Mouse (Mus musculus) heart, embryonic 16.5 days (tissue): ENCODE measurements at regions not wholly inside any gene's neighbourhood (a gene's known extent, or its start where the extent isn't known, plus 50 kb on each side); places are given as distances from the start of the nearest gene placed in this dataset.

ENCODE experiments used
- ATAC-seq: fragments of 200-750 bp; cut with Nextera tagmentation; replicated peaks from 2 replicates; pipeline ENCODE4 v1.8.0; 2017; ENCODE audit warnings: moderate number of reproducible peaks; ENCODE audit not compliant: insufficient read depth, low FRiP score; ENCODE audit errors: extremely low read depth
- H3K27ac ChIP-seq: fragments of 300-500 bp; sonication (generic); 2 replicates; pipeline ENCODE4 v1.5.1; 2014; ENCODE audit warnings: mild to moderate bottlenecking, low read length, control low read depth, moderate library complexity
- H3K27me3 ChIP-seq: fragments of 300-500 bp; sonication (generic); 2 replicates; pipeline ENCODE4 v1.6.1; 2014; ENCODE audit warnings: low read length, mixed read lengths; ENCODE audit not compliant: control insufficient read depth, insufficient read depth
- H3K36me3 ChIP-seq: fragments of 300-500 bp; sonication (generic); 2 replicates; pipeline ENCODE4 v1.6.1; 2014; ENCODE audit not compliant: control insufficient read depth, insufficient read depth
- H3K4me1 ChIP-seq: fragments of 300-500 bp; sonication (generic); 2 replicates; pipeline ENCODE4 v1.6.1; 2014; ENCODE audit warnings: low read length, mixed read lengths; ENCODE audit not compliant: control insufficient read depth, insufficient read depth
- H3K4me2 ChIP-seq: fragments of 300-500 bp; sonication (generic); 2 replicates; pipeline ENCODE4 v1.6.1; 2014; ENCODE audit warnings: low read depth, mild to moderate bottlenecking, control low read depth, low read length
- H3K4me3 ChIP-seq: fragments of 300-500 bp; sonication (generic); 2 replicates; pipeline ENCODE4 v1.5.1; 2014; ENCODE audit warnings: mild to moderate bottlenecking, control low read depth, low read length
- H3K9ac ChIP-seq: fragments of 300-500 bp; sonication (generic); 2 replicates; pipeline ENCODE4 v1.6.1; 2014; ENCODE audit warnings: low read length, control low read depth
- H3K9me3 ChIP-seq: fragments of 300-500 bp; sonication (generic); replicated peaks from 2 replicates; pipeline ENCODE4 v1.6.1; 2016; ENCODE audit warnings: low read length; ENCODE audit not compliant: control insufficient read depth
- WGBS: fragments of 180-500 bp; shearing (Covaris S2); extraction: QIAGEN DNeasy Blood & Tissue Kit; methylation state at CpG from one replicate; pipeline ENCODE4 v1.1.7; 2014; 5-methylcytosine and 5-hydroxymethylcytosine counted together

DNA sequence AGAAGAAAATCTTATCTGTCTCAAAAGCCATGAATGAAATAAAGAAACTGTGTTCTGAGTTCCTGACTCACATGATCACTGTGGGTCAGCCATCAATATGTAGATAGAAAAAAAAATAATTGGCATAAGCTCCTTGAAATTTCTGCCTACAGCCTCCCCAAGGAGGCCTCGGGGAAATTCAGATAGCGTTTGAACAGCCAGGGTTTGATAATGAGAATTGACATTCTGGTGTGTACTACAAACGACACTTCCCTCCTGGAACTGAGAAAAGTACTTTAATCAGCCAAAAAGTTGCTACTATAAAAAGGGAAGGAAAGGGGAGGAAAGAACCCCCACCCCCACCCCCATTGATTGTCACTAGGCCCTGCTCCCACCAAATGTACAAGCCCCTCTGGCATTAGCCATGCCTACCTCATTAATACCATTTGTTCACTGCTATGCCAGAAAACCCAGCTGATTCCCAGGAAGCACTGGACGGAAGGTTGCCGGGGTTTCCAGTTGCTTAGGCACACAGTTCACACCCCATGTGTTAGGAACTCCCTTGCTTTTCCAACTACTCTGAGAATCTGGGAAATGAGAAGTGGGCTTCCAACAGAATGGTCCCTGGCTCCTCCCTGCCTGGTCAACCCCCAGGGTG is 78.4 kb upstream of the Klf7 start:
- Histone ChIP-seq H3K27me3 (no peaks in the 10 kb centered on the region), H3K4me2 (no peak overlapping the region), H3K4me3 (no peak overlapping the region), H3K9me3 (peaks cover 5% of the 10 kb centered on the region), H3K27ac (no peak overlapping the region), H3K36me3 (no peaks in the 10 kb centered on the region), H3K4me1 (peaks cover 9% of the 10 kb centered on the region), H3K9ac (no peak overlapping the region)
- ATAC-seq: no peak
- WGBS: 40% methylated on average over 5 of the region's 5 CpGs

DNA sequence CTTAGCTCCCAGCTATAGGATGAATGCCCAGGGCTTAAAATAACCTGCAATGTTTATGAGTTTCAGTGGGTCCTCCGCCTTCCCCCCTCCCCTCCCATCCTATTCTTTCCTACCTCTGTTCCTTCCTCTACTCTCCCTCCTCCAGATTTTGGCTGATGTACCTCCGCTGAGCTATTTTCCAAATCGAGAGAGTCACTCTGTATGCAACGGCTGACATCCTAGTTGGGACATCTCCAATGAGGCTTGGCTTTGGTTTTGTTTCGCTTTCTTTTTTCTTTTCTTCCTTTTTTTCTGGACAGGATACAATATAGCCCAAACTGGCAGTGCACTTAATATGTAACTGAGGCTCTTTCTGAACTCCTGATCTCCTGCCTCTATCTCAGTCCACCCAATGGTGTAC is 76.7 kb upstream of the Klf7 start:
- Histone ChIP-seq H3K27ac (no peak overlapping the region), H3K4me3 (no peak overlapping the region), H3K4me1 (peaks cover 13% of the 10 kb centered on the region), H3K4me2 (no peak overlapping the region), H3K9me3 (no peaks in the 10 kb centered on the region), H3K36me3 (no peaks in the 10 kb centered on the region), H3K27me3 (no peaks in the 10 kb centered on the region), H3K9ac (no peak overlapping the region)
- 74% methylated on average over 5 of the region's 5 CpGs for WGBS
- ATAC-seq: no peak

DNA sequence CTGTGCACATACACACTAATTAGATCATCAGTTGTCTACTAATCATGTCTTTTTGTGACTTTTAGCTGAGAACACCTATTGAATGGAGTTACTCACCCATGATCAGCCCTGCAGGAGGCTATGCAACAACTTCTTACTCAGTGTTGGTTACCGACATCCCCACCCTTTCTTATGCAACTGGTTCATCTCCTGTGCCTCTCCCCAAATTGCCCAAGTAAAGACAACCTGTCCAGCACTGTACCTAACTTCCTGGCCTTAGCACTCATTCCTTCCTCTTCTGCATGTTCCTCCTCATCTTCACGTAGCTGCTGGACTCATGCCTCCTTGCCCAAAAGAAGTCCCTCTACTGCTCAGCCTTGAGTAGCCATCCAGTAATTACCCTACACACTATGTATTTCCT is 76.2 kb upstream of the Klf7 start:
- Histone ChIP-seq H3K27me3 (no peaks in the 10 kb centered on the region), H3K4me1 (peaks cover 13% of the 10 kb centered on the region), H3K9me3 (no peaks in the 10 kb centered on the region), H3K9ac (no peak overlapping the region), H3K4me3 (no peak overlapping the region), H3K36me3 (no peaks in the 10 kb centered on the region), H3K27ac (no peak overlapping the region), H3K4me2 (no peak overlapping the region)
- no peak for ATAC-seq
- 87% methylated on average over 2 of the region's 2 CpGs for WGBS

DNA sequence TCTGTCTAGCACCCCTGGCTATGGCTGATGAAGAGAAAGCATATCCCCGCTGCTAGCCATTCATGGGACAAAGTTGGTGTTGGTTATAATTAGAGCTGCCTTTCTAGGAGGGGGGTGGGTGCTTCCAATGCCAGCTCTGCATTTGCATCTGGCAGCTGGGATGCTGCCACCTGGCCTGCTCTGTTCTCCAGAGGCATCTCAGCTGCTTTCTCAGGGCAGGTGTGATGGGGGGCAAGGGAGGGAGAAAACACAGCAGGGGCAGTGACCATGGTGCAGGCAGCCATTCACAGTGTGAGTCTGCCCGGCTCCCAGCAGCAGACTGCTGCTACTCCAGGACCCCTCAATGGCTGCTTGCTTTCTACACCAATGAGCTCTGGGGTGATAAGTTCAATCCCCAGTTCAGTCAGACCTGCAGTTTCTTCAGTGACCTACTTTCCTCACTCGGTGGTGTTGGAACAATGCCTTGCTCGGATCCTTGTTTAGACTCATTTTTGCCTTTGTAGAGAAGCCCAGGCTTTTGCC is 73.9 kb upstream of the Klf7 start:
- peak; percentile 67; the same call in 1 of the 2 replicates for ATAC-seq
- Histone ChIP-seq H3K4me2 (peak overlapping the region; percentile 39), H3K9ac (no peak overlapping the region), H3K27me3 (no peaks in the 10 kb centered on the region), H3K36me3 (no peaks in the 10 kb centered on the region), H3K4me1 (peaks cover 11% of the 10 kb centered on the region), H3K4me3 (no peak overlapping the region), H3K27ac (peak overlapping the region; percentile 76), H3K9me3 (no peaks in the 10 kb centered on the region)
- WGBS: 26% methylated on average over 4 of the region's 4 CpGs

DNA sequence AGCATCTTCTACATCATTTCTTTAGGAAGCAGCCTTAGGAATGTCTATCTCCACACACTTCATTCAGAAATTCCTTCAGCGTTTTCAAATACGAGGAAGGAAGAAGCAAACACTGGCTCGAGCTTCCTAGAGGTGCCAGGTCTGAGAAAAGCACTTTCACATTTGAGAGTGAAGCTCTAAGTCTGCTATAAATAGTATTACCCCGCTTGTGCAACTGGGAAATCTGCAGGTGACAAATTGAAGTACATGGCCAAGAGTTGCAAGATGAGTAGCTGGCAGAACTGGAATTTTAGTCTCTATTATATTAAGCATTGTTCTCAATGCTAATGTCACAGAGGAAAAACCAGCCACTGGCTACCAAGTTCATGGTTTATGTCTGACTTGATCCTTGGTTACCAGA is 73.2 kb upstream of the Klf7 start:
- Histone ChIP-seq H3K9me3 (no peaks in the 10 kb centered on the region), H3K9ac (peak overlapping the region; percentile 41; the same call in 1 of the 2 replicates), H3K27ac (peak overlapping the region; percentile 76), H3K4me2 (peak overlapping the region; percentile 39), H3K4me3 (0 out of 2 replicates have a peak overlapping the region, but pooled peaks have one; percentile 3), H3K4me1 (peaks cover 11% of the 10 kb centered on the region), H3K27me3 (no peaks in the 10 kb centered on the region), H3K36me3 (no peaks in the 10 kb centered on the region)
- 19% methylated on average over 4 of the region's 4 CpGs for WGBS
- ATAC-seq: no peak; the same call in 1 of the 2 replicates

- Histone ChIP-seq H3K4me2 (no peak overlapping the region), H3K4me3 (no peak overlapping the region), H3K27me3 (no peaks in the 10 kb centered on the region), H3K4me1 (peaks cover 17% of the 10 kb centered on the region), H3K36me3 (no peaks in the 10 kb centered on the region), H3K27ac (no peak overlapping the region), H3K9ac (no peak overlapping the region), H3K9me3 (no peaks in the 10 kb centered on the region)
- 69% methylated on average over 13 of the region's 13 CpGs for WGBS
- no peak for ATAC-seq
These were observed 71.2 kb upstream of the Klf7 start for GRCm38 (mm10) chr1:64193150-64193838.

GRCm38 (mm10) chr1:64192736-64193135 is 70.7 kb upstream of the Klf7 start:
- H3K4me1 ChIP-seq: peaks cover 17% of the 10 kb centered on the region
- no peaks in the 10 kb centered on the region for H3K36me3 ChIP-seq
- no peaks in the 10 kb centered on the region for H3K27me3 ChIP-seq
- no peak overlapping the region for H3K27ac ChIP-seq
- no peak overlapping the region for H3K9ac ChIP-seq
- WGBS: 82% methylated on average over 3 of the region's 3 CpGs
- ATAC-seq: no peak
- no peaks in the 10 kb centered on the region for H3K9me3 ChIP-seq
- H3K4me3 ChIP-seq: no peak overlapping the region
- no peak overlapping the region for H3K4me2 ChIP-seq

- WGBS: 78% methylated on average over 11 of the region's 11 CpGs
- Histone ChIP-seq H3K9ac (no peak overlapping the region), H3K27me3 (no peaks in the 10 kb centered on the region), H3K9me3 (no peaks in the 10 kb centered on the region), H3K27ac (no peak overlapping the region), H3K36me3 (no peaks in the 10 kb centered on the region), H3K4me3 (no peak overlapping the region), H3K4me1 (peaks cover 17% of the 10 kb centered on the region), H3K4me2 (no peak overlapping the region)
- no peak for ATAC-seq
These were observed 69.4 kb upstream of the Klf7 start for GRCm38 (mm10) chr1:64191242-64192220.
